Mouse (Mus musculus) heart, embryonic 12.5 days (tissue): ENCODE data around the gene Krt20. TPM values are rescaled to one million over a fixed set of nuclear protein-coding genes. Genes with fewer than 3 reads are reported as not detected.
A peak's percentile ranks its signal among the peaks of the same experiment; 100 is the strongest.

Experiments used
- ATAC-seq: fragments of 200-750 bp; cut with Nextera tagmentation; 2 replicates; pipeline ENCODE4 v1.8.0; 2017; ENCODE audit warnings: moderate TSS enrichment, moderate library complexity; ENCODE audit not compliant: insufficient number of reproducible peaks, low FRiP score
- H3K27ac ChIP-seq: fragments of 300-500 bp; sonication (generic); 2 replicates; pipeline ENCODE4 v1.5.1; 2016; ENCODE audit warnings: mild to moderate bottlenecking, moderate library complexity; ENCODE audit not compliant: poor library complexity, severe bottlenecking
- H3K27me3 ChIP-seq: fragments of 300-500 bp; sonication (generic); replicated peaks from 2 replicates; pipeline ENCODE4 v1.6.1; 2016; ENCODE audit warnings: mild to moderate bottlenecking, moderate library complexity
- H3K36me3 ChIP-seq: fragments of 300-500 bp; sonication (generic); 2 replicates; pipeline ENCODE4 v1.6.1; 2016; ENCODE audit warnings: mild to moderate bottlenecking, moderate library complexity
- H3K4me1 ChIP-seq: fragments of 300-500 bp; sonication (generic); replicated peaks from 2 replicates; pipeline ENCODE4 v1.6.1; 2016; ENCODE audit warnings: mild to moderate bottlenecking
- H3K4me2 ChIP-seq: fragments of 300-500 bp; sonication (generic); 2 replicates; pipeline ENCODE4 v1.6.1; 2016; ENCODE audit warnings: mild to moderate bottlenecking, moderate library complexity
- H3K4me3 ChIP-seq: fragments of 300-500 bp; sonication (generic); 2 replicates; pipeline ENCODE4 v1.5.1; 2016; ENCODE audit warnings: mild to moderate bottlenecking
- H3K9ac ChIP-seq: fragments of 300-500 bp; sonication (generic); 2 replicates; pipeline ENCODE4 v1.6.1; 2016; ENCODE audit warnings: mild to moderate bottlenecking, moderate library complexity
- H3K9me3 ChIP-seq: fragments of 300-500 bp; sonication (generic); replicated peaks from 2 replicates; pipeline ENCODE4 v1.6.1; 2016; ENCODE audit warnings: mild to moderate bottlenecking, moderate library complexity
- WGBS: fragments of 180-500 bp; shearing (Covaris S2); methylation state at CpG from one replicate; pipeline ENCODE4 v1.1.7; 2016; 5-methylcytosine and 5-hydroxymethylcytosine counted together
- polyA plus RNA-seq: library from polyadenylated mRNA; unstranded; fragments of >200 nt; fragmentation: Nextera tagmentation; extraction: Ambion mirVana; gene quantifications from 2 replicates; pipeline ENCODE4 v1.2.1, GENCODE M21; 2016

Krt20 gene
- polyA plus RNA-seq = 3.6 and 4.1 TPM in 2 replicates

GRCm38 (mm10) chr11:99437972-99438371, at the start of gene Krt20:
Gene Krt20 (minus strand): TSS chr11:99438150.
- Histone ChIP-seq H3K27me3 (no peaks in the 10 kb centered on the region), H3K9ac (peak within 1 kb of the TSS; percentile 41), H3K36me3 (no peaks in the 10 kb centered on the region), H3K4me3 (no peak within 1 kb of the TSS), H3K4me1 (peaks cover 11% of the 10 kb centered on the region), H3K9me3 (no peaks in the 10 kb centered on the region), H3K27ac (no peak within 1 kb of the TSS), H3K4me2 (peak within 1 kb of the TSS; percentile 50)
- ATAC-seq = no peak
- WGBS = 25% methylated on average over 10 of the region's 10 CpGs

DNA sequence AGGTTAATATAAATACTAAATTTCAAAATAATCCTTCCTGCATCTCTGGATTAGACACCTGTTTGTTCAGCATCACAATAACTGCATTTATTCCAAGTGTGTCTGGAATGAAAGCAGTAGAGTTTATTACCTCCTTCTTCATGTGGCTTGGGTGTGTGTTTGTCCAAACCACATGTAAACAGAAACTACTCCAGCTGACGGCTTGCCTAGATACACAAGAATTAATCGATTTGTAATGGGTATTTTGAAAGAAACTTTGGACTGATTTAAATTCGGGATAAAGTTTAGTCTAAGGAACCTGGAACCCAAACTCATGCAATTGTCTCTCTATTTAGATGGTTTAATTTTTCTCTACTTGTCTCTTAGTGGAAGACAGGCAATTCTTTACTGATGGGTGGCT, 37.0 kb upstream of the Krt20 start:
- Histone ChIP-seq H3K27me3 (no peaks in the 10 kb centered on the region), H3K9me3 (no peaks in the 10 kb centered on the region), H3K4me3 (no peak overlapping the region), H3K4me1 (no peaks in the 10 kb centered on the region), H3K27ac (no peak overlapping the region), H3K4me2 (no peak overlapping the region), H3K36me3 (no peaks in the 10 kb centered on the region), H3K9ac (no peak overlapping the region)
- 75% methylated on average over 3 of the region's 3 CpGs for WGBS
- ATAC-seq = no peak

GRCm38 (mm10) chr11:99473433-99473832, 35.5 kb upstream of the Krt20 start:
- no peaks in the 10 kb centered on the region for H3K36me3 ChIP-seq
- WGBS = 71% methylated on average over 6 of the region's 6 CpGs
- ATAC-seq = no peak
- no peaks in the 10 kb centered on the region for H3K9me3 ChIP-seq
- no peaks in the 10 kb centered on the region for H3K4me1 ChIP-seq
- no peak overlapping the region for H3K27ac ChIP-seq
- H3K27me3 ChIP-seq = no peaks in the 10 kb centered on the region
- no peak overlapping the region for H3K4me3 ChIP-seq
- no peak overlapping the region for H3K4me2 ChIP-seq
- no peak overlapping the region for H3K9ac ChIP-seq

DNA sequence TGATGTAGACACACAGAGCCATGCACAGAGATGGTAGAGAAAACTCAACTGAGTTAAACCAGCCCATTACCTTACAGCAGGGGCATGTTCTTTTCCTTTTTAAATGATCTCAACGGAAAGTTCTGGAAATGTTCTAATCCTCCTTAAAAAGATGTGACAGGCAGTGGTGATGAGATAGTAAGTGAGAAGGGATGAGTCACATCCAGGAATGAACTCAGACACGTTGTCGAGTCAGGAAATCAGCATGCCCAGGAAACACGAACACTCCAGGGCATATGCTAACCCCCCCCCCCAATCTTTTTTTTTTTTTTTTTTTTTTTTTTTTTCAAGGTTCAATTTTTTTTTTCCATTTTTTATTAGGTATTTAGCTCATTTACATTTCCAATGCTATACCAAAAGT, 34.5 kb upstream of the Krt20 start:
- Histone ChIP-seq H3K27me3 (no peaks in the 10 kb centered on the region), H3K27ac (no peak overlapping the region), H3K4me2 (no peak overlapping the region), H3K9me3 (no peaks in the 10 kb centered on the region), H3K36me3 (no peaks in the 10 kb centered on the region), H3K4me1 (no peaks in the 10 kb centered on the region), H3K4me3 (no peak overlapping the region), H3K9ac (no peak overlapping the region)
- no peak for ATAC-seq
- 38% methylated on average over 4 of the region's 4 CpGs for WGBS

DNA sequence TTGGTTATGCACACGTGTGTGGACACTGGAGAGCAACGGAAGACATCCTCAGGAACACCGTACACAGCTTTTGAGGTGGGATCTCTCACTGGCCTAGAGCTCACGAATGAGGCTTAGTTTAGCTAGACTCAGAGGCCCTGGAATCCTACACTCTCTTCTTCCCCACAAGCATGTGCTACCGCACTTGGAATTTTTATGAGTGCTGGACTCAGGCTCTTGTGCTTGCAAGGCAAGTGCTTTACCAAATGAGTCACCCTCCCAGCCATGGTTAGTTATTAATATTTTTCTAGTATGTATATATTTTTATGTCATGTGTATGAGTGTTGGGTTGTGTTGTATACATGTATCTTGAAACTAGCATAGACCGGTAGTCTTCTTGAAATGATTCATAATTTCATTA, 34.0 kb upstream of the Krt20 start:
- Histone ChIP-seq H3K4me3 (no peak overlapping the region), H3K9me3 (no peaks in the 10 kb centered on the region), H3K27ac (no peak overlapping the region), H3K36me3 (no peaks in the 10 kb centered on the region), H3K9ac (no peak overlapping the region), H3K27me3 (no peaks in the 10 kb centered on the region), H3K4me2 (no peak overlapping the region), H3K4me1 (no peaks in the 10 kb centered on the region)
- ATAC-seq = no peak
- 81% methylated on average over 6 of the region's 6 CpGs for WGBS

DNA sequence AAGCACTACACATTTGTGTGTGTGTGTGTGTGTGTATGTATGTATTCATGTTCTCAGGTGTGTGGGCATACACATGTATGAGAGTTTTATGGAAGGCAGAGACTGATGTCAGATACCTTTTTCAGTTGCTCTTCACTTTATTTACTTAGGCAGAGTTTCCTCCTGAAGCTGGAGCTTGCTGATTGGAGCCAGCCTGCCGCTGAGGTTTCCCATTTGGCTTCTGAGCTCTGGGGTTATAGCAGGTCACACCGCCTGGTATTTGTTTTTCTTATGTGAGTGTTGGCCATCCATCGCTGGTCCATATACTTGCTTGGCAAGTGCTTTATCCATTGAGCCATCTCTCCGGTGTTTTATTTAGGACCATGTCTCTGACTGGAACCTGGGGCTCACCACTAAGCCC, 31.3 kb upstream of the Krt20 start:
- no peak for ATAC-seq
- Histone ChIP-seq H3K4me1 (no peaks in the 10 kb centered on the region), H3K9ac (no peak overlapping the region), H3K36me3 (no peaks in the 10 kb centered on the region), H3K4me3 (no peak overlapping the region), H3K27me3 (no peaks in the 10 kb centered on the region), H3K4me2 (no peak overlapping the region), H3K27ac (no peak overlapping the region), H3K9me3 (no peaks in the 10 kb centered on the region)
- 75% methylated on average over 4 of the region's 4 CpGs for WGBS

DNA sequence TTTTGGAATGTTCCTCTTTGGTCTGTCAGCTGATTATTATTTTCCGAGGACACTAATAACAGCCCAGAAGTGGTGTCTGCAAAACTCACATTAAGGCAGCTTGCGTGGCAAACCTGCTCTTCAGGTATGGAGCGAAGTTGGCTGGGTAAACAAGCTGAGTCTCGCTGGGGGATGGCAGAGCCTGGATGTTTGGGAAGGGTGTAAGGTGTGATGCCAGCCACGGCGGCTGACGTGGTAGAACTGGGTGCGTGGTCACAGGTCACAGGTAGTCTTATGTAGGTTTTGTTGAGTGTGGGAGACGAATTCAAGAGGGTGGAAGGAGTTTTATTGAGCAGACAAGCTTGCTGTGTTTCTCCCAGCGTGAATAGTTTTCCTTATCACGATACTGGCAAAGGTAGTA, 30.6 kb upstream of the Krt20 start:
- Histone ChIP-seq H3K27me3 (no peaks in the 10 kb centered on the region), H3K4me3 (no peak overlapping the region), H3K27ac (no peak overlapping the region), H3K36me3 (no peaks in the 10 kb centered on the region), H3K4me2 (no peak overlapping the region), H3K9ac (no peak overlapping the region), H3K9me3 (no peaks in the 10 kb centered on the region), H3K4me1 (no peaks in the 10 kb centered on the region)
- WGBS = 84% methylated on average over 11 of the region's 11 CpGs
- ATAC-seq = no peak

DNA sequence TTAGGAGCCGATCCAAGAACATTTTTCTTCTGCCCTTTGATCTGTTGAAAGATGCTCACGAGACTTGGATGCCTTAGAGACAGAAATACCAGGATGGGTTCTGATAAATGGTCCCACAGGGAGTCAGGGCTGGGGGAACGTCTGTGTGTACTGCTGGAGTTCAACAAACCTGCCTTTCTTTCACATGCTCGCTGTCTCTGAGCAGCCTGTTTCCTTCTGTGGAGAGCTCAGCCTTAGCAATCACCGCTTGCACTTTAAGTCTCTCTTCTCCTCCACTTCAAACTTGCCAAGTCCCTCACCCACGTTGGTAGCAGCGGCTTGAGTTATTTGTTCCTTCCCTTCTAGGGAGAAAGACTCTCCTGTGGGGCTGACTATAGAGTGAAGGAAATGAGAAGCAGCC, 28.4 kb upstream of the Krt20 start:
- 21% methylated on average over 7 of the region's 7 CpGs for WGBS
- H3K9me3 ChIP-seq = no peaks in the 10 kb centered on the region
- peaks cover 6% of the 10 kb centered on the region for H3K27me3 ChIP-seq
- ATAC-seq = no peak
- H3K27ac ChIP-seq = no peak overlapping the region
- H3K4me2 ChIP-seq = no peak overlapping the region
- H3K9ac ChIP-seq = no peak overlapping the region
- H3K4me3 ChIP-seq = no peak overlapping the region
- no peaks in the 10 kb centered on the region for H3K36me3 ChIP-seq
- no peaks in the 10 kb centered on the region for H3K4me1 ChIP-seq

DNA sequence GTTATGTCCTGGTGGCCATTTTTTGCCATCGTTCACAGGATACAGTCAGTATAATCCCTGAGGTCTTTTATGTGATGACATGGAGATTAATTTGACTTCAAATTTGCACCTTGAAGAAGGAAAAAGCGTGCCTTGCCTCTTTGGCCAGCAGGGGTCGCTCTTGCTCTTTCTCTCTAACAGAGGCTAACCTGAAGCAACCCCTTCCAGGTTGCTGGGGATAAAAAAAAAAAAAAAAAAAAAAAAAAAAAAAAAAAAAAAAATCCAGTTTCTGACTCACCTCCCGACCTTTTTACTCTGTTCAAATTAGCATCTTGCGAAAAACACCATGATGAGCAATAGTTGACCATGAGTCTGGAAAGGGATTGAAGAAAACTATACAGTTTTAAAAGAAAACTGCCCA, 26.9 kb upstream of the Krt20 start:
- H3K4me1 ChIP-seq = no peaks in the 10 kb centered on the region
- H3K4me3 ChIP-seq = no peak overlapping the region
- 4% methylated on average over 5 of the region's 5 CpGs for WGBS
- H3K9me3 ChIP-seq = no peaks in the 10 kb centered on the region
- no peaks in the 10 kb centered on the region for H3K36me3 ChIP-seq
- no peak overlapping the region for H3K27ac ChIP-seq
- peaks cover 6% of the 10 kb centered on the region for H3K27me3 ChIP-seq
- no peak overlapping the region for H3K9ac ChIP-seq
- H3K4me2 ChIP-seq = no peak overlapping the region
- ATAC-seq = no peak

GRCm38 (mm10) chr11:99463155-99463554, 25.2 kb upstream of the Krt20 start:
- no peak overlapping the region for H3K9ac ChIP-seq
- no peak for ATAC-seq
- no peaks in the 10 kb centered on the region for H3K36me3 ChIP-seq
- WGBS = 8% methylated on average over 8 of the region's 8 CpGs
- no peak overlapping the region for H3K4me3 ChIP-seq
- no peak overlapping the region for H3K4me2 ChIP-seq
- H3K4me1 ChIP-seq = no peaks in the 10 kb centered on the region
- H3K27me3 ChIP-seq = peaks cover 6% of the 10 kb centered on the region
- H3K27ac ChIP-seq = no peak overlapping the region
- no peaks in the 10 kb centered on the region for H3K9me3 ChIP-seq

DNA sequence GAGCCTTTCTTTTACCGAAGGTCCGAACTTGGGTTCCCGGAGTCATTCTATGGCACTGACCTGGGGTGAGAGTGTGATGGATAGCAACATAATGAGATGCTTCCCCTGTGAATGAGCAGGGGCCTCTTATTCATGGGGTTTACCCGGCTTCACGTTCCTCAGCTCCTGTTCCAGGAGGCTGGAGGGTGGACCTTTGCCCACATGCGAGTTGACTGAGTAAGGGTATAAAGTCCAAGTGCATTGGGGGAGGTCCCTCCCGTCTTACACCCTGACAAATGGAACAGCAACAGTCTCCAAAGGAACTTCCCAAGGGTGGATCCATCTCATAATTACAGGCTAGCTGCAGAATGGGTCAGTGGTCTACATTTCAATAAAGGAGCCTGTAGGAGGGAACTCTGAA, 23.8 kb upstream of the Krt20 start:
- 68% methylated on average over 7 of the region's 7 CpGs for WGBS
- ATAC-seq = no peak
- H3K27me3 ChIP-seq = peaks cover 6% of the 10 kb centered on the region
- H3K4me3 ChIP-seq = no peak overlapping the region
- H3K9ac ChIP-seq = no peak overlapping the region; the same call in 1 of the 2 replicates
- H3K4me2 ChIP-seq = no peak overlapping the region
- H3K27ac ChIP-seq = no peak overlapping the region
- no peaks in the 10 kb centered on the region for H3K36me3 ChIP-seq
- no peaks in the 10 kb centered on the region for H3K9me3 ChIP-seq
- no peaks in the 10 kb centered on the region for H3K4me1 ChIP-seq

DNA sequence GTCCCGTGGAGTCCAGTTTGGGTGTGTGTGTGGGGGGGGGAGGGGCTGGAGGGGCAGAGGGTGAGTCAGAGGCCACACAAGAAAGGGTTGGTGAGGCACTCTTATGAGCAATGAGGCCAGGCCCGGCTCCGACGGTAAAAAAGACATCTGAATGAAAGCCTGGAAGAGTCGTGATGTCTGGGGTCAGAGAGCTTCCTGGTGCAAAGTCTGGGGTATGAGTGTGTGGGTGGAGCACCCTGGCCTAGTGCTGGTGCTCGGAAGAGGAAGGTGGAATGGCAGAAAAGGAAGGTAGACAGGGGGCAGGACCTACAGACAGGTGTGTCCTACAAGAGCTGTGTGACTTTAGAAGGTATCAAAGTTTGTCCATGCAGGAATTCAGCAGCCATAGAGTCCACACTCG, 20.9 kb upstream of the Krt20 start:
- no peak for ATAC-seq
- 57% methylated on average over 7 of the region's 7 CpGs for WGBS

More for the DNA sequence above, 20.9 kb upstream of the Krt20 start:
- Histone ChIP-seq H3K36me3 (no peaks in the 10 kb centered on the region), H3K27me3 (peaks cover 6% of the 10 kb centered on the region), H3K9ac (no peak overlapping the region), H3K4me1 (no peaks in the 10 kb centered on the region), H3K4me3 (no peak overlapping the region), H3K9me3 (no peaks in the 10 kb centered on the region), H3K27ac (no peak overlapping the region), H3K4me2 (no peak overlapping the region)
